In genomic region chr6:97434753-97435152, GRCm38 (mm10) we compare ENCODE assay signal across 13 mouse cellular contexts.
"Had no signal": no experiment of that assay in that cellular context is flagged by ENCODE, and none has a peak within 500 bp of the region (broad histone marks: within the 10 kb centered on the region; RNA-seq: fewer than 3 reads in every experiment).

No protein-coding gene starts in this region.

- H3K4me1 ChIP-seq: intestine, embryonic 15.5 days; stomach, embryonic 15.5 days had no signal

- DNase-seq: kidney, adult 18-20 months; kidney, postnatal 10 days; kidney, postnatal 4 days; lung, adult 2 months; lung, postnatal 36 days; right cerebral cortex, postnatal 14 days; thymus, postnatal 4 days had no signal

- H3K36me3 ChIP-seq: intestine, embryonic 15.5 days; limb, embryonic 10.5 days; liver, embryonic 15.5 days; midbrain, embryonic 13.5 days; stomach, embryonic 15.5 days had no signal

- ATAC-seq: intestine, embryonic 15.5 days; lung, postnatal 0 days; midbrain, embryonic 13.5 days had no signal

- H3K9ac ChIP-seq: intestine, embryonic 15.5 days; liver, embryonic 15.5 days; midbrain, embryonic 13.5 days; stomach, embryonic 15.5 days had no signal

- H3K27ac ChIP-seq: intestine, embryonic 15.5 days; limb, embryonic 10.5 days; liver, embryonic 15.5 days; midbrain, embryonic 13.5 days; stomach, embryonic 15.5 days had no signal

- H3K4me3 ChIP-seq: intestine, embryonic 15.5 days; limb, embryonic 10.5 days; liver, embryonic 15.5 days; midbrain, embryonic 13.5 days; stomach, embryonic 15.5 days had no signal

- H3K9me3 ChIP-seq: intestine, embryonic 15.5 days; limb, embryonic 10.5 days; liver, embryonic 15.5 days; midbrain, embryonic 13.5 days; stomach, embryonic 15.5 days had no signal
